Mouse (Mus musculus): ENCODE results near the gene Vps36. TPM values are rescaled to one million over a fixed set of nuclear protein-coding genes. Genes with fewer than 3 reads are reported as not detected.
A peak's percentile ranks its signal among the peaks of the same experiment; 100 is the strongest.

Gene Vps36
- polyA plus RNA-seq, 1 experiment from 2014 or later, result 36.4 TPM

GRCm38 (mm10) chr8:22226361-22226760 lies 33.8 kb downstream of the Vps36 start:
- H3K36me3 ChIP-seq, result peaks cover 14% of the 10 kb centered on the region
- peaks cover 14% of the 10 kb centered on the region for H3K27me3 ChIP-seq
- H3K4me1 ChIP-seq, result no peaks in the 10 kb centered on the region
- WGBS, result 66% methylated on average over 8 of the region's 8 CpGs
- ATAC-seq (ENCODE audit: insufficient number of reproducible peaks, insufficient read depth, low FRiP score, low TSS enrichment), result no peak
- no peaks in the 10 kb centered on the region for H3K9me3 ChIP-seq
- no peak overlapping the region for H3K4me3 ChIP-seq
- H3K9ac ChIP-seq, result no peak overlapping the region
- no peak overlapping the region for H3K4me2 ChIP-seq (replicated peaks)
- no peak overlapping the region for H3K27ac ChIP-seq

GRCm38 (mm10) chr8:22227061-22227877 lies 34.7 kb downstream of the Vps36 start, which contains the start of gene Thsd1:
TSS of gene Thsd1 (plus strand) at chr8:22227313.
- Histone ChIP-seq H3K9me3 (no peaks in the 10 kb centered on the region), H3K27me3 (peaks cover 14% of the 10 kb centered on the region), H3K4me2 (replicated peaks) (peak within 1 kb of the TSS; percentile 95), H3K9ac (peak within 1 kb of the TSS; percentile 56), H3K4me3 (peak within 1 kb of the TSS; percentile 55), H3K4me1 (no peaks in the 10 kb centered on the region), H3K36me3 (peaks cover 9% of the 10 kb centered on the region), H3K27ac (no peak within 1 kb of the TSS)
- 1% methylated on average over 39 of the region's 39 CpGs for WGBS
- peak; percentile 68 for ATAC-seq (ENCODE audit: insufficient number of reproducible peaks, insufficient read depth, low FRiP score, low TSS enrichment)

- Histone ChIP-seq H3K4me3 (no peak overlapping the region), H3K27me3 (peaks cover 14% of the 10 kb centered on the region), H3K27ac (no peak overlapping the region; the same call in 1 of the 2 replicates), H3K9me3 (no peaks in the 10 kb centered on the region), H3K36me3 (no peaks in the 10 kb centered on the region), H3K9ac (no peak overlapping the region), H3K4me1 (no peaks in the 10 kb centered on the region), H3K4me2 (replicated peaks) (no peak overlapping the region)
- 38% methylated on average over 7 of the region's 7 CpGs for WGBS
- ATAC-seq (ENCODE audit: insufficient number of reproducible peaks, insufficient read depth, low FRiP score, low TSS enrichment), result no peak
Measured at GRCm38 (mm10) chr8:22228621-22229020, 36.0 kb downstream of the Vps36 start.

- no peaks in the 10 kb centered on the region for H3K36me3 ChIP-seq
- ATAC-seq (ENCODE audit: insufficient number of reproducible peaks, insufficient read depth, low FRiP score, low TSS enrichment), result no peak
- no peak overlapping the region for H3K4me3 ChIP-seq
- no peak overlapping the region for H3K9ac ChIP-seq
- WGBS, result 89% methylated on average over 9 of the region's 9 CpGs
- H3K4me2 ChIP-seq (replicated peaks), result no peak overlapping the region
- H3K27ac ChIP-seq, result no peak overlapping the region
- H3K27me3 ChIP-seq, result no peaks in the 10 kb centered on the region
- H3K4me1 ChIP-seq, result 0 out of 2 replicates have a peak, but pooled peaks cover 3% of the 10 kb centered on the region
- H3K9me3 ChIP-seq, result no peaks in the 10 kb centered on the region
Measured at GRCm38 (mm10) chr8:22242986-22243385, 50.4 kb downstream of the Vps36 start.

GRCm38 (mm10) chr8:22245663-22246062 lies 53.1 kb downstream of the Vps36 start:
- Histone ChIP-seq H3K9me3 (no peaks in the 10 kb centered on the region), H3K4me3 (no peak overlapping the region), H3K27ac (no peak overlapping the region), H3K36me3 (no peaks in the 10 kb centered on the region), H3K9ac (no peak overlapping the region), H3K4me1 (0 out of 2 replicates have a peak, but pooled peaks cover 3% of the 10 kb centered on the region), H3K27me3 (no peaks in the 10 kb centered on the region), H3K4me2 (replicated peaks) (no peak overlapping the region)
- 84% methylated on average over 1 of the region's 1 CpGs for WGBS
- ATAC-seq (ENCODE audit: insufficient number of reproducible peaks, insufficient read depth, low FRiP score, low TSS enrichment), result no peak

GRCm38 (mm10) chr8:22247956-22248355 lies 55.3 kb downstream of the Vps36 start:
- H3K36me3 ChIP-seq, result no peaks in the 10 kb centered on the region
- 0 out of 2 replicates have a peak, but pooled peaks cover 3% of the 10 kb centered on the region for H3K4me1 ChIP-seq
- H3K4me3 ChIP-seq, result no peak overlapping the region
- H3K27me3 ChIP-seq, result no peaks in the 10 kb centered on the region
- no peak overlapping the region for H3K9ac ChIP-seq
- no peak overlapping the region for H3K27ac ChIP-seq
- no peaks in the 10 kb centered on the region for H3K9me3 ChIP-seq
- ATAC-seq (ENCODE audit: insufficient number of reproducible peaks, insufficient read depth, low FRiP score, low TSS enrichment), result no peak
- WGBS, result 56% methylated on average over 12 of the region's 12 CpGs
- no peak overlapping the region for H3K4me2 ChIP-seq (replicated peaks)

GRCm38 (mm10) chr8:22249080-22249479 lies 56.5 kb downstream of the Vps36 start:
- 83% methylated on average over 9 of the region's 9 CpGs for WGBS
- H3K27me3 ChIP-seq, result no peaks in the 10 kb centered on the region
- no peak overlapping the region for H3K4me2 ChIP-seq (replicated peaks)
- H3K4me3 ChIP-seq, result no peak overlapping the region
- H3K4me1 ChIP-seq, result 0 out of 2 replicates have a peak, but pooled peaks cover 3% of the 10 kb centered on the region
- H3K9ac ChIP-seq, result no peak overlapping the region
- no peak overlapping the region for H3K27ac ChIP-seq
- no peaks in the 10 kb centered on the region for H3K9me3 ChIP-seq
- ATAC-seq (ENCODE audit: insufficient number of reproducible peaks, insufficient read depth, low FRiP score, low TSS enrichment), result no peak
- H3K36me3 ChIP-seq, result no peaks in the 10 kb centered on the region

GRCm38 (mm10) chr8:22258946-22259450 lies 66.4 kb downstream of the Vps36 start:
- Histone ChIP-seq H3K27ac (no peak overlapping the region), H3K9ac (no peak overlapping the region), H3K36me3 (no peaks in the 10 kb centered on the region), H3K9me3 (no peaks in the 10 kb centered on the region), H3K4me3 (no peak overlapping the region), H3K27me3 (no peaks in the 10 kb centered on the region), H3K4me1 (no peaks in the 10 kb centered on the region), H3K4me2 (replicated peaks) (no peak overlapping the region)
- 0 out of 2 replicates have a peak, but pooled peaks have one; percentile 49 for ATAC-seq (ENCODE audit: insufficient number of reproducible peaks, insufficient read depth, low FRiP score, low TSS enrichment)
- WGBS, result 88% methylated on average over 18 of the region's 18 CpGs

- Histone ChIP-seq H3K4me2 (replicated peaks) (no peak overlapping the region), H3K4me1 (no peaks in the 10 kb centered on the region), H3K4me3 (no peak overlapping the region), H3K9ac (no peak overlapping the region), H3K27ac (no peak overlapping the region), H3K27me3 (no peaks in the 10 kb centered on the region), H3K36me3 (no peaks in the 10 kb centered on the region), H3K9me3 (no peaks in the 10 kb centered on the region)
- 72% methylated on average over 12 of the region's 12 CpGs for WGBS
- ATAC-seq (ENCODE audit: insufficient number of reproducible peaks, insufficient read depth, low FRiP score, low TSS enrichment), result peak; percentile 67; the same call in 1 of the 2 replicates
Measured at GRCm38 (mm10) chr8:22259531-22259930, 66.9 kb downstream of the Vps36 start.

GRCm38 (mm10) chr8:22260091-22260722 lies 67.6 kb downstream of the Vps36 start:
- Histone ChIP-seq H3K27ac (no peak overlapping the region), H3K4me1 (no peaks in the 10 kb centered on the region), H3K9me3 (no peaks in the 10 kb centered on the region), H3K4me3 (no peak overlapping the region), H3K4me2 (replicated peaks) (no peak overlapping the region), H3K27me3 (no peaks in the 10 kb centered on the region), H3K9ac (no peak overlapping the region), H3K36me3 (no peaks in the 10 kb centered on the region)
- WGBS, result 54% methylated on average over 9 of the region's 9 CpGs
- no peak for ATAC-seq (ENCODE audit: insufficient number of reproducible peaks, insufficient read depth, low FRiP score, low TSS enrichment)

- Histone ChIP-seq H3K4me2 (replicated peaks) (no peak overlapping the region), H3K9ac (no peak overlapping the region), H3K9me3 (no peaks in the 10 kb centered on the region), H3K27me3 (no peaks in the 10 kb centered on the region), H3K27ac (no peak overlapping the region), H3K4me3 (no peak overlapping the region), H3K36me3 (no peaks in the 10 kb centered on the region), H3K4me1 (no peaks in the 10 kb centered on the region)
- no peak for ATAC-seq (ENCODE audit: insufficient number of reproducible peaks, insufficient read depth, low FRiP score, low TSS enrichment)
- WGBS, result 85% methylated on average over 3 of the region's 3 CpGs
Measured at GRCm38 (mm10) chr8:22262267-22262666, 69.7 kb downstream of the Vps36 start.

- Histone ChIP-seq H3K4me2 (replicated peaks) (no peak overlapping the region), H3K27me3 (no peaks in the 10 kb centered on the region), H3K9me3 (no peaks in the 10 kb centered on the region), H3K4me1 (no peaks in the 10 kb centered on the region), H3K36me3 (no peaks in the 10 kb centered on the region), H3K4me3 (no peak overlapping the region), H3K27ac (no peak overlapping the region), H3K9ac (no peak overlapping the region)
- 72% methylated on average over 6 of the region's 6 CpGs for WGBS
- ATAC-seq (ENCODE audit: insufficient number of reproducible peaks, insufficient read depth, low FRiP score, low TSS enrichment), result no peak
Measured at GRCm38 (mm10) chr8:22264292-22264691, 71.7 kb downstream of the Vps36 start.

All from embryonic facial prominence, embryonic 12.5 days (tissue).